Comparison of ENCODE assay signal across 7 mouse cellular contexts in genomic region chr12:85471920-85472655, GRCm38 (mm10). TPM values are rescaled to one million over a fixed set of nuclear protein-coding genes. Genes with fewer than 3 reads are reported as not detected.
A peak's percentile ranks its signal among the peaks of the same experiment; 100 is the strongest.
DNase-seq lines count a peak whose midpoint lies in the region; ATAC-seq lines count a peak whose summit lies in the region.

No protein-coding gene starts in this region.

- peak overlapping the region; percentile 99 for H3K4me2 ChIP-seq in intestine, embryonic 15.5 days (replicated peaks)
- H3K4me2 ChIP-seq in limb, embryonic 12.5 days: peak overlapping the region; percentile 100
- H3K4me2 ChIP-seq in midbrain, embryonic 12.5 days (replicated peaks): peak overlapping the region; percentile 100

- H3K9ac ChIP-seq in intestine, embryonic 15.5 days: peak overlapping the region; percentile 39
- H3K9ac ChIP-seq in limb, embryonic 12.5 days (replicated peaks): peak overlapping the region; percentile 58
- H3K9ac ChIP-seq in midbrain, embryonic 12.5 days (replicated peaks): peak overlapping the region; percentile 65

- peaks cover 9% of the 10 kb centered on the region for H3K27me3 ChIP-seq in intestine, embryonic 15.5 days (replicated peaks)
- peaks cover 41% of the 10 kb centered on the region for H3K27me3 ChIP-seq in limb, embryonic 12.5 days
- H3K27me3 ChIP-seq in midbrain, embryonic 12.5 days: peaks cover 60% of the 10 kb centered on the region

- H3K27ac ChIP-seq in intestine, embryonic 15.5 days: peak overlapping the region; percentile 81
- H3K27ac ChIP-seq in limb, embryonic 12.5 days: no peak overlapping the region
- H3K27ac ChIP-seq in midbrain, embryonic 12.5 days (replicated peaks): no peak overlapping the region

- no peaks in the 10 kb centered on the region for H3K9me3 ChIP-seq in intestine, embryonic 15.5 days
- no peaks in the 10 kb centered on the region for H3K9me3 ChIP-seq in limb, embryonic 12.5 days
- no peaks in the 10 kb centered on the region for H3K9me3 ChIP-seq in midbrain, embryonic 12.5 days

- intact Hi-C loops in gastrocnemius, postnatal 36 days (cut with DNase I): loop anchor here (2.0 kb wide), 1 partner anchor 35 kb away; no protein-coding TSS in a partner anchor

- under 1% methylated on average over 42 of the region's 42 CpGs for WGBS in intestine, embryonic 15.5 days
- under 1% methylated on average over 42 of the region's 42 CpGs for WGBS in limb, embryonic 12.5 days
- WGBS in midbrain, embryonic 12.5 days: under 1% methylated on average over 41 of the region's 42 CpGs

- peak; percentile 67 for ATAC-seq in intestine, embryonic 15.5 days
- no peak for ATAC-seq in limb, embryonic 12.5 days (ENCODE audit: insufficient number of reproducible peaks, insufficient read depth, low FRiP score, low TSS enrichment, low read depth)
- ATAC-seq in midbrain, embryonic 12.5 days (ENCODE audit: low FRiP score, low read depth): peak; percentile 52

- peak overlapping the region; percentile 58 for H3K4me3 ChIP-seq in intestine, embryonic 15.5 days (replicated peaks)
- peak overlapping the region; percentile 55 for H3K4me3 ChIP-seq in limb, embryonic 12.5 days (replicated peaks)
- peak overlapping the region; percentile 53 for H3K4me3 ChIP-seq in midbrain, embryonic 12.5 days

- H3K36me3 ChIP-seq in intestine, embryonic 15.5 days: no peaks in the 10 kb centered on the region
- H3K36me3 ChIP-seq in limb, embryonic 12.5 days: no peaks in the 10 kb centered on the region
- H3K36me3 ChIP-seq in midbrain, embryonic 12.5 days: no peaks in the 10 kb centered on the region

- H3K4me1 ChIP-seq in intestine, embryonic 15.5 days (replicated peaks): peaks cover 37% of the 10 kb centered on the region
- peaks cover 36% of the 10 kb centered on the region for H3K4me1 ChIP-seq in limb, embryonic 12.5 days (replicated peaks)
- peaks cover 39% of the 10 kb centered on the region for H3K4me1 ChIP-seq in midbrain, embryonic 12.5 days

- DNase-seq in adipocyte (ENCODE audit: low spot score): peak; percentile 69
- DNase-seq in cerebellum, postnatal 14 days: peak; percentile 61 to 71
- peak; percentile 78 to 82 for DNase-seq in gastrocnemius, postnatal 36 days
- peak; percentile 52 for DNase-seq in right cerebral cortex, postnatal 4 days

RNA-seq across cellular contexts. Expression of gene Fos, which starts 1.6 kb away (rescaled TPM):
- total RNA-seq in gastrocnemius, postnatal 36 days (2021): 10 to 100 TPM in 1 of 2 experiments, 1 to 10 TPM in 1; 7.2 to 13.7 TPM
- 4.9 and 5.3 TPM in 2 replicates for polyA plus RNA-seq in intestine, embryonic 15.5 days (2015; fragmentation: Nextera tagmentation; extraction: Ambion mirVana)
- 2.0 and 2.7 TPM in 2 replicates for polyA plus RNA-seq in limb, embryonic 12.5 days (2016; fragmentation: Nextera tagmentation; extraction: Ambion mirVana)
- polyA plus RNA-seq in midbrain, embryonic 12.5 days (2016; fragmentation: Nextera tagmentation; extraction: Ambion mirVana): 1.1 and 1.7 TPM in 2 replicates
